Mouse (Mus musculus) mouse embryonic stem cell (cell line): ENCODE measurements around the gene Prima1.

Source experiments
- in situ Hi-C, 2 experiments: fragments of 300-500 bp; cut with MboI; formaldehyde crosslinking; loops; 1 replicate in 1 of 2; 3 replicates in 1 of 2; pipeline ENCODE4 v1.14.3; 2019 to 2020; ENCODE audit warnings: low sequenced_read_pairs in 2 of 2, low pct_unique_long_range_greater_than_20kb in 1 of 2, mixed read lengths in 1 of 2; ENCODE audit not compliant: unreplicated experiment in 1 of 2

Prima1 gene

DNA sequence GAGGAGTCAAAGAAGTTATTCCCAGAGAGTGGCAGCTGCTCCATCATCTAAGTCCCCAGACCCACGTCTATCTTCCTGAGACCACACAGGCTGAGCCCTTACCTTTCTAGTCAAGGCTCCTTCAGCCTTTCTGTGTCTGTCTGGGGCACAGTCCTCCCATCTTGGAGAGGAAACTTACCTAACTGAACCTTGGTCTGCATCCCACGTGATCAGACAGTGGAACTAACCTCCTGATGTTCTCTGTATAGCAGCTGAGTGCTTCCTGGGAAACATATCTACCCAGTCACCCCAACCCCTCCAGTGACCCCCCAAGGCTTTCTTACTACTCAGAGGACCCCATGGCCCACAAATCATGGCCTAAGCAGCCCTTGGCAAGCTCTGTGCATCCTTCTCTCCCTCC, 6.1 kb downstream of the Prima1 start:
- in situ Hi-C loops, result no loop called here

DNA sequence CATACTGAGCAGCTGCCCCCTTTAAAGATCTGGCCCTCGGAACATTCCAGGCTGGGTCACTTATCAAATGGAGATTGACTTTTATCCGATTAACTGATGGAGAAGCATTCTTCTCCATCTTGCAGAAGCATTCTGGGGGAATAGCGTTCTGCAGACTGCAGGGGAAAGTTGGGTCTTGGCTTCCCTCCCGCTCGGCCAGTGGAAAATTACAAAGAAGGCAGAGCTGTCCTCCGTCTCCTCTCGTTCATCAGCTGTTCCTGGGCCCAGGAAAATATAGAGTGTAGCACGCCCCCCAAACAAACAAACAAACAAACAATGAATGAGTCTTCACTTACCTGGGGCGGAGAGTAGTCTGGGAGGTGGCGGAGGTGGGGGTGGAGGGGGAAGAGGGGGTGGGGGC, 6.7 kb downstream of the Prima1 start:
- in situ Hi-C loops, result no loop called here

DNA sequence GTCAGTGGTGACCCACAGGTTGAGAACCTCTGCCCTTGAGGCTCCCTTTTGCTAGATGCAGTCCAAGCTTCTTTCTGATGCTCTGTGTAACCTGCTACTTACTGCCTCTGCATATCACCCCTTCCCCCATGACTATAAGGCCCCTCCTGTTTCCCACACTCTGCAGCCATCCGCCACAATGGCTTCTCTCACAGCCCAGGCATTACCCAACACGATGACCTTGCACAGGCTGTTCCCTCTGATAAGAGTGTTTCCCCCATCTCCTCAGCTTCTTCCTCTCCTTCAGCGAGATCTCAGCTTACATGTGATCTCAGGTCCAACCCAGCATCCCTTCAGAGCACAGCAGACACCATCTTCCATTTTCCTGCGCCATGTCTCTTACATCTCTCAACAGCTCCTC, 12.9 kb downstream of the Prima1 start:
- in situ Hi-C loops, result no loop called here

DNA sequence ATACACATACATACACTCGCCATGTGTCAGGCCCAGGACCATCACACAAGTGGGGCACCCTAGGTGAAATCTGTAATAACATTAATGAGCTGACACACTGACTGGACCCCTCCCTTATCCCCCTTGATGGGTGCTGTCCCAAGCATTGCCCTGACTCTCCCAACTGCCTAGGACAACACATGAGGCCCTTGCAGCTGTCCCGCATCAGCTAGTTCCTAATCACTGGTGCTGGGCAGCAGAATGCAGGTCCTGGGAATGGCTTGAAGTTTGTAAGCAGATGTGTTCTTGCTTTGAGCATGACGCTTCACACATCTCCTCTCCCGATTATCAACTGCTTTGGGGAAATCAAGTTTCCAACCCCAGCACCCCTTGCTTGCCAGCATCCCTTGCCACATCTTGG, 15.8 kb downstream of the Prima1 start:
- in situ Hi-C loops, result no loop called here

DNA sequence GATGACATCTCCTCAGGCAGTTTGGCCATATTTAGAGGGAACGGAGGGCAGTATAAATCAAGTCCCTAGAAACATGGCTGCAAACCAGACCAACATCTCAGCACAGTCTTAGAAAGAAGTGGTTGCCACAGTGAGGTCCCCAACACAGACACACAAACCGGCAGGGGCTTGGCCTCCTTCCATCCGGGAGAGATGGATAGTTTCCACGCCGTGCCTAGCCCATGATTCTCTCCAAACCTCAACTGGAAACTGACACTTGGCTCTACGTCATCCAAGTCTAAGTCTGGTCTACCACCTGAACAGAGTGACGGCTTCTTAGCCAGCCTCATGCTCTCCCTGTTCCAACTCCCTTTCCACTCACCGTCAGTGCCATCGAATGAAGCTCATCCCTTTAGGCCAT, 18.3 kb downstream of the Prima1 start:
- in situ Hi-C loops, result no loop called here

DNA sequence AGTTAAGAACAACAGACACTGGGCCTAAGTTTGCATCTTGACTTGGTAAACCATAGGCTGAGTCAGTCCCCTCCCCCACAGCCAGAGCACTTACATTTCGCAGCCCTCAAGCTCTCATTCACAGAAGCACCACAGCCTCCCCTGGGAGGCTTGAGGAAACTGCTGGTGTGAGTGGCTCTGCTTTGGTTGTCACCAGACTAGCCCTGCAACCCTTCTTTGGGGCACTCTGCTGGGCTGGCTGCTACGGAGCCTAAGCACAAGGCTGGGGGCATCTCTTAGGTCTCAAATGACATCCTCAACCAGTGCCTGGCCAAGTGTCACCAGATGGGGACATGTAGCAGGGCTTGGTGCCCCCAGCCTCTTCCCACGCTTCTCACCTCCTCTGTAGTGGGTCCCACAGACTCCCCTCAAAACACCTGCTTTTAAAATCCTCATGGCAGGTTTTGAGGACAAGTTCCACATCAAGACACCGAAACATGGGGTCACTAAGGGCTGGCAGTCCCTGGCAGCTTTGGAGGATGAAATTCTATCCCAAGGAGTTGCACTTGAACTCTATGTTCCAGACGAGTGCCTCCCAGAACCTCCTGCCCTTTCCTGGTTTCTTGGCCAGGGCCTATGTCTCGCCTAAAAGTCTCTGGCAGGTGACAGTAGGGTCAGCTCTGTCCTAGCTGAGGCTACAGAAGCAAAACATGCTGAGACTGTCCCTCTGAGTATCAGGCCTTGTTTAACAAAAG, 25.9 kb downstream of the Prima1 start:
- in situ Hi-C loops, result no loop called here

DNA sequence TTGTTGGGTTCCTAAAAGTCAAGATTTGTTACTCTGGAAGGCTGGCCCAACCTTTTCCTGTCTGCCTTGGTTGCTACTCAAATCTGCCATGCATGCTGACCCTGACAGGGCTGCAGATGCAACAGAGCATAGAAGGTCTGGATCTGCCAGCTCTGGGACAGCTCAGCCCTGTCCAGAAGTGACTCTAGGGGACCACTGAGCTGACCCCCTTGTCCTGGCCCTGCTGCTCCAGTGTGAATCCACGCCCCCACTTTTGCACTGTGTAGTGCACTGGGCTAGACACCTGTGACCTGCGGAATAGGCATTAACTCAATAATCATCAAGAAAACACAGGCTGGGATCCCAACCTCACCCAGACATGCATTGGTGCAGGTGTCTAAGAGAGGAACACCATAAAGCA, 27.2 kb downstream of the Prima1 start:
- in situ Hi-C loops, result no loop called here

DNA sequence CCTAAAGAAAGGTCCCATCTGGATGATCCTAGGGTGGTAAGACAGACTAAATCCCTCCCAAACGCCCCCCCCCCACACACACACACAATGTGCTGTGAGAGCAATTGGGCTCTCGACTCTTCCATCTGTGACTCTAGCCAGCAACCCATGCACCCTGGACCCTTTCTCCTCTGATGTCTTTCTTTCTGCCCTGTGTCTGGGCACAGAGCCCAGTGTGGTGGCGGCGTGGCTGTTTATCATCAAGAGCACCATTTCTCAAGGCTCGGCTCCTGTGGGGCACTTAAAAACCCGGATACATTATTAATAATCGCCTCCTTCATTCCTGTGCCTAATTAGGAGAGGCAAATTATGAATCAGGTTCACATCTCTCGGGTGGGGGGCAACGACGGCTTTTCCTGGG, 27.7 kb downstream of the Prima1 start:
- in situ Hi-C loops, result no loop called here

DNA sequence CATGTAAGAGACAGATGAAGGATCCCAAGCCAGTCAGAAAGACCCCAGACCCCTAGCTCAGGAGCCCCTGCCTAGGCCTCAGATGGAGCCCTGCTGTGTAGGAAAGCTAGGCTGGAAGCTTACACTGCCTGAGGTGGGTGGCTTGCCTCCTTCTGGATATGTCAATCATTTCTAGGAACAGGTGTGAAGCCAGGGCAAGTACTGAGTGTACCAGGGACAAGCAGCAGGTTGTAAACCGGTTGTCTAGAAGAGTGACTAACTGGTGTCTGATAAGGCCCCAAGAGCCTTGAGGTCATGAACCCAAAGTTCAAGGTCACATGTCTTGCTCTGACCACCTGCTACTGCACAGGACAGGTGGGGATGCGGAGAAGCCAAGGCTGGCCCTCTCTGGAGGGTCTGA, 28.4 kb downstream of the Prima1 start:
- in situ Hi-C loops, result no loop called here

DNA sequence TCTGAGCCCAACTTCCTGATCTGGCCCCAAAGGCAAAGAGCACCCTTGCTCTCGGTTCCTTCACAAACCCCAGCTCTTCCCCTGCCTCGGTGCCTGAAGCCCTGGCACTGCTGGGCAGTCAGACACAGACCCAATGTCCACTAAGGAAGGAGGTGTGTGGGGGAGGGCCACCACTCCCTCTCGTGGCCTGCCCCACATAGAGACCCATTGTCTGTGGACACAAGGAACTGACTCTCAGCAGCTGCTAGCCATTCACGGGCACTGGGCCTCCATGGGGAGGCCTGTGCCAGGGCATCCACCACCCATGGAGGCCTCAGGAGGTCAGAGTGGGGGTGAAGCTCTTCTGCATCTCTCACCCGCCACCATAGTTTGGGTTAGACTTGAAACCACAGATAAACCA, 30.9 kb downstream of the Prima1 start:
- in situ Hi-C loops, result no loop called here

DNA sequence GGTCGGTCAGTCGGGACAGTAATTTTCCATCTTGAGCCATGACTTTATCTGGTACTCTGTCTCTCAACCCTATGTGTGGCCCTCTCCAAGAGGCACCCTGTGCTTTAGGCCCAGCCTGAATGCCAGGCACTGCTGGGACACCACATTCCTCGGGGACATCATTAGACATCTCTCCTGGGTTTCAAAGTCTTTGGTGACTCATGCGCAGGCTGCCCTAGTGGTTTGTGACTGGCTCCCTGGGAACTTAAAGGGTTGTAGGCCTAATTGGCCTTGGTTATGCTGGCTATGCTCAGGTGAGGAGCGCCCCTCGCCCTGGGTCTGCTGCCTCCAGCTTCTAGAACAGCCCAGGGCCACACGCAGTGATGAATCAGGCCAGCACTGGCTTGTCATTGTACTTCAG, 32.4 kb downstream of the Prima1 start:
- in situ Hi-C loops, result no loop called here

DNA sequence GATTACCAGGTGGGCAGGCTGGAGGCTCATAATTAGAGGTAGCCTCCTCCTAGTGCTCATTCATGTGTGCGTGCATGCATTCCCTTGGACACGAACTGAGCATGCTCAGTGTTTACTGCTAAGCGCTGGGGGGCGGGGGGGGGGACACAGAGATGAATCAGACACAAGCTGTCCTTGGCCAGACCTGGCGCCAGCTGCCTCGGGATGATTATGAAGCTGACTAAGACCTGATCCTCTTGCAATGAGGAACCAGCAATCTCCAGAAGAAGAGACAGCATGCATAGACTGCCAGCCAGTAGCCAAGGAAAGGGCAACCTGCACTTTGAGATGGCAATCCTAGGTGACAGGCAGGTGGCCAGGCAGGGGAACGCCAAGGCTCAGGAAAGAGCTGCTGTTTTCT, 36.4 kb downstream of the Prima1 start:
- in situ Hi-C loops, result no loop called here

DNA sequence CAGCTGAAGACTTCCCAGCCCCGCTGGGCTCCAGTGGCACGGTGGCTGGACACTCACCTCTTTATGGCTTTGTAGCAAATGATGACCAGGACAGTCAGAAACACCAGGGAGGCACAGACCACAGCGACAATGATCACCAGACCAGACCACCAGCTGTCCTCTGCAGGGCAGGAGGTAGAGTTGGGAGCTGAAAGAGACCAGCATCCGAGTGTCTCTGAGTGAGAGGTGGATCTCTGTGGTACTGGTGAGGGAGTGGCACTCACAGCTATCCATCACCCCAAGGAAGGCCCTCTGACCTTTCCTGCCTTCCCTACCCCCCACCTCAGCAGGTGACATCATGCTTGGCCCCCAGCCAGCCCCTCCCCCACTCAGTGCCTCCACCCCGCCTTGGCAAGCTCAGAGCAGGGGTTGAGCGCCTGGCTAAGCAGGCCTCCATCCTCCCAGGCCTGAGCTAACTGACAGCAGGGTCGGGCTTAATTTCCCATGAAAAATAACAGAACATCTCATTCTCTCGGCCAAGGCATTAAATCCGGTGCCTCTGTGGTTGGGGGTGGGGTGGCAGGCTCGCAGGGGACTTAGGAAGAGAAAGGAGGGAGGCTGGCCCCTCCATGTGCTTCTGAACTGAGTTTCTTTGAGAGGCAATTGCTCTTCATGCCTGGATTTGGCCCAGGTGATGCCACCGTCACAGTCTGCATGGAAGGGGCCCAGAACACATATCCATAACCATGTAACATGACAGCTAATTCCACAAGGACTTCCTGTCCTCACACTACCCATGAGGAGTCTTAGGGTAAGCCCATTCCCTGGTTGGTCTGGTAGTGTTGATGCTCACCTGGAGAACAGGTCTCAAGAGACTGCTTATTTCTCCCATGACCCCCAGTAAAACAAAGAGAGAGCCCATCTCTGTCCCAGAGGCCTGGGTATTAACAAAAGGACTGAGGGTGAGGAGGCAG, 39.1 kb downstream of the Prima1 start:
- in situ Hi-C loops, result no loop called here

DNA sequence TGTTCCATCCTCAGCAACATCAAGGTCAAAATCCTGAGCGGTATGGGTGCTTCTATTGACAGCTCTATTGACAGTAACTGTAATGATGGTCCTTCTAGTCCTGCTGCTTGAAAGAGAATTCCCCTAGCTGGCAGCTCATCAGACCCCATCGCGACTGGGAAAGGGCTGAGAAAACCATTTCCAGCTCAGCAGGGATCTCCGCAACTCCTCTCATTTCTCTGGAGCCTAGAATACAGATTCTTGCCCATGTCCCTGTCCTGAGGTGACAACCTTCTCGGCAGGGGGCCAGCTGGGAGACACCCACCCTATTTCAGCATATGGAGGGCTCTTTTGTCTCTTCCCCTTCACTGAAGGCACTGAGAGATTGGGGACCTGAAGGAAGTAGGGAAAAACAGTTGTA, 49.0 kb downstream of the Prima1 start:
- in situ Hi-C loops, result no loop called here

DNA sequence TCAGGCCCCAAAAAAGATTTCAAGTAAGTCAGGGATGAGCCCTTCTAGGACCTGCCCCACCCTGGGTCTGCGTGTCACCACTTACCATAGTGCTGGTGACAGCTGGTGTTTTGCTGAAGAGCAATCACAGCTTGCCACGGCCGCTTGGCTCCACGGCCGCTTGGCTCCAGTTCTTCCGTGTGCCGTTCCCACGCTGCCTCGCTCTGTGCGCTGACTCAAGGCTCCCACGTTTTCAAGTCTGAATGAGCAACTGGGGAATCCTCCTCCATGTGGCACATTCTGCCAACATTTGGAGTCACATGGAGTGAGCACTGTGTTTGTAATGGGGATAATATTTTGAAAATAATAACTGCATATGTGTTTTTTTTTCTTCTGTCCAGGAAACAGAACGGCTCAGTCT, 52.2 kb downstream of the Prima1 start:
- in situ Hi-C loops, result no loop called here

DNA sequence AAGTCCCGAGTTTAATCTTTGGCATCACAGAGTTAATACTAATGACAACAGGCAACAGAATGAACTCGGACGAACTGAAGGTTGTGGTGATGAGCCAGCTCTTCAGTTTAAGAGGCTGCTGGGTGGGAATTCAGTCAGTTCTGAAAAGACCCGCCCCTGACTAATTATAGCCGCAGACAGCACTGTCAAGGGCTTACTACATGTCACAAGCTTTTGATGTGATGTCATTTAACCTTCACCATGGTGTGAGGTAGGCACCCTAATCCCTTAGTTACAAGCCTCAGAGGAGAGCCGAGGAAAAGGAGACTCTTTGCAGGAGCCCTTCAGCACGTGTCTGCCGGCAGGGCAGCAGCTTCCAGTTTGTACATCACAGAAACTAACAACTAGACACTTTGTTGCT, 53.7 kb downstream of the Prima1 start:
- in situ Hi-C loops, result no loop called here

DNA sequence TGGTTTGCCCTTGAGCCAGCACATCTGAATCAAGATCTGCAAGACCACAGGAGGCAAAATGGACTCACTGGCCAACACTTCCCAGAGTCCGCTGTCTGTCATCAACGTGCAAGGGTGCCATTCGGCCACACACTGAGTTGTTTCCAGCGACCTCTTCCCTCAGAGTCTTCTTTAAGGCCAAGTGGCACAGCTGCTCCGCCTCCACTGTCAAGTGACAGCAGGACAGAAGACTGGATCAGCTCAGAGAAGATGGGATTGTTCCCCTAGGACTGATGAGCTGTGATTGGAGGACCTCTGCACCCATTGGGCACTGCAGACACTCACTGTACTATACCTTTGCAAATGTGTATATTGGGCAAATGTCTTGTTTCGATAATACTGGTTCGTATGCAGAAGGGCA, 54.9 kb downstream of the Prima1 start:
- in situ Hi-C loops, result no loop called here

DNA sequence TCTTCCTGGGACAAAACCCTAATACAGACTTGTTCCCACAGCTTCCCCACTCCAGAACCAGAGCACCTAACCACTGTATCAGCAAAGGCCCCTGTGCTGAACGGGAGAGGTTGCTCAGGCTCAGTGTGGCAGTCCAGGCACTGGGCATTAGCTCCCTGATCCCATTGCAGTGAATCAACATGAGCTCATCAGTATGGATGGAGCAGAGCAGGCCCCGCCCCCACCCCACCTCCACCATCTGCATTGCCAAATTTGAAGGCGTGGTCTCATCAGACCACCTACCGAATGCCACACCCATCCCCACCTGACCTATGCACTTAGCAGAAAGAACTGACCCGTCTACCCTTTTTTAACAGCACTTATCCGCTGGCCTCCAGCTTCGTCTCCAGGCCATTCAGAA, 58.9 kb downstream of the Prima1 start:
- in situ Hi-C loops, result no loop called here

DNA sequence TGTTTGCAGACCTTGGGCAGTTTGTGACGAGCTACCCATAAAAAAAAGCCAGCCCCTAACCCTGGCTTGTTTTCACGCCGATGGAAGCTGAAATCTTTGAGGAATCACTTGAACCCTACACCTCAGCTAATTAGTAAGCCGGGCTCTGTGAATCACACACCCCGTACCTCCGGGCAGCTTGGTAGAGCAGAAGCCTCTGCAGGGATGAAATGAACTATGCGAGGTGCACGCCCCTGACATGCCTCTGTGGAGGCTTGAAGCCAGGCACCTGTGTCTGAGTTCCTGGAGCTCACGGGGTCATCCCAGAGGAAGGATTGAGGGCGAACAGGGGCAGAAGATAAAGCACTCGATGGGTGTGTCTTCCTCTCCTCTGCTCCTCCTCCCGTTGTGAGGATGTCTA, 73.1 kb downstream of the Prima1 start:
- in situ Hi-C loops, result no loop called here
